Mouse (Mus musculus) thymus, adult 2 months (tissue): ENCODE results near the gene Pinlyp.
"Not testable (repeated sequence)": the region's sequence is repeated elsewhere in the genome, so short reads cannot be mapped to it uniquely, and the experiment has no call there.

Experiments used
- CTCF ChIP-seq: fragments of 200-500 bp; IDR thresholded peaks from 2 replicates; pipeline ENCODE4 v1.5.1; 2012; ENCODE audit warnings: mild to moderate bottlenecking, control low read depth, low read length, moderate library complexity, borderline replicate concordance; ENCODE audit not compliant: control insufficient read depth, poor library complexity, insufficient read depth; ENCODE audit errors: extremely low read depth
- POLR2A ChIP-seq: fragments of 200-500 bp; IDR thresholded peaks from 2 replicates; pipeline ENCODE4 v1.6.1; 2012; ENCODE audit warnings: mild to moderate bottlenecking, low read length, control low read depth, moderate library complexity; ENCODE audit not compliant: control insufficient read depth, poor library complexity, insufficient read depth; ENCODE audit errors: extremely low read depth

DNA sequence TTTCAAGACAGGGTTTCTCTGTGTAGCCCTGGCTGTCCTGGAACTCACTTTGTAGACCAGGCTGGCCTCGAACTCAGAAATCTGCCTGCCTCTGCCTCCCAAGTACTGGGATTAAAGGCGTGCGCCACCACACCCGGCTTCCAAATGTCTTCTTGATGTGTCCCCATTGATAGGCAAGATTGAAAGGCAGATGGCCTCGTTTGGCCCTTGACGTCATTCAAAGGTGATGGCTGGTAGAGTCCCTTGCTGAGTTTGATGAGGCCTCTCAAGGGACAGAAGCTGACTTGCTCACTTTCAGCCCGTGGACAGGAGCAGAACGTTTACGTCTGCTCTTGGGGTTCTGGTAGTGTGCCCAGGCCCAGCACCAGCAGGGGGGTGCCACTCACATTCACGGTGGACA is 25.9 kb downstream of the Pinlyp start:
- not testable (repeated sequence) for TF ChIP-seq CTCF, POLR2A
